Mouse (Mus musculus) Patski (cell line): ENCODE data around the gene Tgfb3. TPM values are rescaled to one million over a fixed set of nuclear protein-coding genes. Genes with fewer than 3 reads are reported as not detected.

ENCODE experiments used
- ATAC-seq: fragments of 100-300 bp; one replicate; pipeline ENCODE4 v1.8.0; 2021
- CTCF ChIA-PET: fragments of 350-600 bp; sonication (Branson Sonifier 250); formaldehyde crosslinking; loops from one replicate; lab custom pipeline; 2022; ENCODE audit warnings: inconsistent platforms; lab: Charles Lee
- POLR2A ChIA-PET: fragments of 350-600 bp; sonication (Branson Sonifier 250); formaldehyde crosslinking; loops from one replicate; lab custom pipeline; 2022; ENCODE audit warnings: antibody characterized with exemption, inconsistent platforms; lab: Charles Lee
- DNase-seq: peaks from one replicate; pipeline ENCODE4 v3.0.0-alpha.2; 2011; ENCODE audit warnings: low read depth, low spot score
- H3K27me3 ChIP-seq: fragments of 371-371 bp; one replicate; pipeline ENCODE4 v1.5.1; 2021
- CTCF ChIP-seq: fragments of 100-300 bp; IDR thresholded peaks from one replicate; pipeline ENCODE4 v1.5.1; 2021
- in situ Hi-C: fragments of 300-500 bp; cut with MboI; formaldehyde crosslinking; loops from 3 replicates; pipeline ENCODE4 v1.11.1; 2018; ENCODE audit warnings: low pct_unique_long_range_greater_than_20kb, mixed read lengths
- polyA plus RNA-seq: library from polyadenylated mRNA; unstranded; gene quantifications from one replicate; pipeline ENCODE4 v1.2.3, GENCODE M21; 2021

The Tgfb3 gene
- polyA plus RNA-seq, 1 experiment from 2014 or later = 25.6 TPM

GRCm38 (mm10) chr12:86064796-86065195 is 14.0 kb downstream of the Tgfb3 start:
- in situ Hi-C loops = no loop called here
- POLR2A ChIA-PET = no interaction called here
- CTCF ChIA-PET = interaction anchor here (0.6 kb wide), 1 partner anchor 135 kb away, joined by 3 read pairs; no protein-coding TSS in a partner anchor
- DNase-seq (no peak), ATAC-seq (no peak)
- H3K27me3 ChIP-seq = no peaks in the 10 kb centered on the region
- TF ChIP-seq CTCF = no peak

- ATAC-seq (no peak), DNase-seq (no peak)
- no peaks in the 10 kb centered on the region for H3K27me3 ChIP-seq
- in situ Hi-C loops = no loop called here
- CTCF ChIA-PET = interaction anchor here (1.3 kb wide), 2 partner anchors 10 to 15 kb away, joined by 3 to 4 read pairs; no protein-coding TSS in a partner anchor
- TF ChIP-seq CTCF = no peak
- POLR2A ChIA-PET = no interaction called here
Measured at GRCm38 (mm10) chr12:86059341-86059740, 19.5 kb downstream of the Tgfb3 start.

GRCm38 (mm10) chr12:86057516-86057915 is 21.3 kb downstream of the Tgfb3 start:
- DNase-seq (no peak), ATAC-seq (no peak)
- ChIA-PET CTCF (no interaction called here), POLR2A (no interaction called here)
- TF ChIP-seq CTCF = no peak
- H3K27me3 ChIP-seq = no peaks in the 10 kb centered on the region
- in situ Hi-C loops = no loop called here

GRCm38 (mm10) chr12:86056976-86057375 is 21.9 kb downstream of the Tgfb3 start:
- no peak for ATAC-seq
- POLR2A ChIA-PET = no interaction called here
- no peaks in the 10 kb centered on the region for H3K27me3 ChIP-seq
- no peak for TF ChIP-seq CTCF
- in situ Hi-C loops = no loop called here
- DNase-seq = no peak
- CTCF ChIA-PET = no interaction called here

GRCm38 (mm10) chr12:86055306-86055705 is 23.5 kb downstream of the Tgfb3 start:
- ChIA-PET POLR2A (interaction anchor here (0.6 to 0.9 kb wide), 2 partner anchors 13 to 738 kb away, joined by 3 to 5 read pairs; no protein-coding TSS in a partner anchor), CTCF (no interaction called here)
- no peak for ATAC-seq
- no peaks in the 10 kb centered on the region for H3K27me3 ChIP-seq
- no peak for DNase-seq
- TF ChIP-seq CTCF = no peak
- in situ Hi-C loops = no loop called here

GRCm38 (mm10) chr12:86051477-86051876 is 27.4 kb downstream of the Tgfb3 start:
- TF ChIP-seq CTCF = no peak
- ChIA-PET POLR2A (no interaction called here), CTCF (interaction anchor here (1.4 kb wide), 1 partner anchor 29 kb away, joined by 3 read pairs; no protein-coding TSS in a partner anchor)
- DNase-seq (no peak), ATAC-seq (no peak)
- no peaks in the 10 kb centered on the region for H3K27me3 ChIP-seq
- in situ Hi-C loops = no loop called here

- TF ChIP-seq CTCF = no peak
- DNase-seq (no peak), ATAC-seq (no peak)
- CTCF ChIA-PET = no interaction called here
- no peaks in the 10 kb centered on the region for H3K27me3 ChIP-seq
- in situ Hi-C loops = no loop called here
- POLR2A ChIA-PET = no interaction called here
Measured at GRCm38 (mm10) chr12:86049813-86050212, 29.0 kb downstream of the Tgfb3 start.

GRCm38 (mm10) chr12:86047376-86047775 is 31.5 kb downstream of the Tgfb3 start:
- H3K27me3 ChIP-seq = no peaks in the 10 kb centered on the region
- TF ChIP-seq CTCF = no peak
- CTCF ChIA-PET = interaction anchor here (2.2 kb wide), 1 partner anchor 10 kb away, joined by 7 read pairs; no protein-coding TSS in a partner anchor
- no peak for ATAC-seq
- in situ Hi-C loops = no loop called here
- POLR2A ChIA-PET = no interaction called here
- DNase-seq = no peak

GRCm38 (mm10) chr12:86046776-86047175 is 32.1 kb downstream of the Tgfb3 start:
- TF ChIP-seq CTCF = no peak
- ATAC-seq (no peak), DNase-seq (no peak)
- no peaks in the 10 kb centered on the region for H3K27me3 ChIP-seq
- POLR2A ChIA-PET = no interaction called here
- CTCF ChIA-PET = interaction anchor here (2.2 kb wide), 1 partner anchor 10 kb away, joined by 7 read pairs; no protein-coding TSS in a partner anchor
- in situ Hi-C loops = no loop called here

GRCm38 (mm10) chr12:86046141-86046540 is 32.7 kb downstream of the Tgfb3 start:
- ATAC-seq = no peak
- ChIA-PET CTCF (no interaction called here), POLR2A (no interaction called here)
- no peaks in the 10 kb centered on the region for H3K27me3 ChIP-seq
- no peak for DNase-seq
- in situ Hi-C loops = no loop called here
- TF ChIP-seq CTCF = no peak

- no peaks in the 10 kb centered on the region for H3K27me3 ChIP-seq
- in situ Hi-C loops = no loop called here
- CTCF ChIA-PET = interaction anchor here (2.2 kb wide), 1 partner anchor 15 kb away, joined by 6 read pairs; no protein-coding TSS in a partner anchor
- no peak for ATAC-seq
- TF ChIP-seq CTCF = no peak
- POLR2A ChIA-PET = interaction anchor here (0.6 kb wide), 1 partner anchor 73 kb away, joined by 3 read pairs; no protein-coding TSS in a partner anchor
- no peak for DNase-seq
Measured at GRCm38 (mm10) chr12:86039751-86040150, 39.1 kb downstream of the Tgfb3 start.
